Mouse (Mus musculus): ENCODE data around the gene Xxylt1. TPM values are rescaled to one million over a fixed set of nuclear protein-coding genes. Genes with fewer than 3 reads are reported as not detected.

Xxylt1 gene
- total RNA-seq (2021): 10 to 100 TPM; 11.3 to 11.5 TPM

DNA sequence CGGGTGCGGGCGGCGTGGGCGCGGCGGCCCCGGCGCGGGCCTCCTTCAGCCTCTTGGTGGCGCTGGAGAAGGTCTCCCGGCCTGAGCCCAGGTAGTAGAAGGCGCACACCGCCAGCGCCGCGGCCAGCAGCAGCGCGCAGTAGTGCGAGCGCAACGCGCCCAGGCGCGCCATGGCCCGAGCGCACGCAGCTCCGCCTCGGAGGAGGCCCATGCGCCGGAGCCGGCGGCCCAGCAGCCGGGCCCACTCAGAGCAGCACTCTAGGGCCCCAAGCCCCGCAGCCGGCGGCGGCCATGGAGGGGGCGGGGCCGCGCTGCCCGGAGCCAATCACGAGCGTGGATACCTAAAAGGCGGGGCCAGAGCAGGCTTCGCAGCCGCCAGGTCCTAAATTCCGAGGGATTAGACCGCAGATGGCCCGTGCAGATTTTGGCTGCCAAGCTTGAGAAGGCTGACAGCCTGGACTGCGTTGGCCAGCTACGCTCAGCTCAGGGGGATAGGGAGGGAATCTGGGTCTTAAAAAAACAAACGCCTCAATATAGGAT, at the start of gene Xxylt1:
TSS of gene Xxylt1 (minus strand) at position 308 of the 540 bp plus-strand sequence.
- DNase-seq (ENCODE audit: low spot score): peak; percentile 93
- intact Hi-C loops (cut with DNase I): loop anchor here (2.0 to 5.0 kb wide), 2 partner anchors 121 to 272 kb away; partner anchors contain the start of gene Acap2

DNA sequence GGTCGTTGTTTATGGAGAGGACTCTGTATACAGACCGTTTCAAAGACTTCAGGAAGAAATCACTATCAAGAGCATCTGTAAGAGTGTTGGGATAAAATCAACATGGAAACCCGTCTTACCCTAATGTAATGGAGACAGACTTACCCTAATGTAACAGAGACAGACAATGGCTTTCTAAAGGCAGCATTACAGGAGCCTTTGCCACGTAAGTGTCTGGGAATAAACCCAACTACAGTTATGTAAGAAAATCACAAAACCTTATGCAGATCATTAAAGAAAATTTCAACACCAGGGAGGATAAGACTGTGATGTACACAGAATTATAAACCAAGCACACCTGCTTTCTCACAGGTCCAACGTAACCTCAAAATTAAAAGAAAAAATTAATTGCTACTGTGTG, 46.9 kb upstream of the Xxylt1 start:
- intact Hi-C loops (cut with DNase I): no loop called here
- no peak for DNase-seq (ENCODE audit: low spot score)

DNA sequence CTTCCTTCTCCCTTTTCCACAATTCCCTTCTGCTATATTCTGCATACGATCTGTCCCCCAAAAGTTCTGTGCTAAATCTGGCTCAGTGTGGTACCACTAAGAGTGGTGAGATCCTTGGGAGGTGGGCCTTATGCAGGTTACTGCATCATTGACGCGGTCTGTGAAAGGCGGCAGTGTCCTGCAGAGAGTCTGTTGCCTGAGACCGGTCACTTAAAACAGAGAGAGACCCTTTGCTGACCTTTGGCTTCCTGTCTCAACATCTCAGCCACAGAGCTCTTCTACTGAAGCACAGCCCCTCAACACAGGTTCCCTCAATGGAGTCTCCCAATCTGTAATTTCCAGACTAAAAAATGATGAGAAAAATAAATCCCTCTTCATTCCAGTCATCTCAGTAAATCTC, 43.8 kb upstream of the Xxylt1 start:
- intact Hi-C loops (cut with DNase I): loop anchor here (5.0 kb wide), 1 partner anchor 222 kb away; no protein-coding TSS in a partner anchor

DNA sequence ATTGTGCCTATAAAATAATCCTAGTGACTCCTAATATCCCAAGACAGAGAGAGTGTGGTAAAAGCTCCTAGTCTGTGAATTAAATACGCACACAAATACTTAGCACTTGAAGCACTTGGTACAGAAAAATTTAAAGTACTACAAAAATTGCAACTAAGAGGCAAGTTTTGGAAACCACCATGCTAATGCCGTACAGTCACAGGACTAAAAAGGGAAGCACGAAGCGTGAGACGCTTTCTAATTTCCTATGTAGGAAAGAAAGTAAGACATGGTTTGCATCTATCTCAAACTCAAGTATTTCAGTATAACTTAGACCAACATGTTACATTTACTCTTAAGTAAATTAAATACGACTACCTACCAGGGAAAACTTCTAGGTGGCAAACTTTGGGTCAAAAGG, 40.4 kb upstream of the Xxylt1 start:
- DNase-seq (ENCODE audit: low spot score): no peak
- intact Hi-C loops (cut with DNase I): loop anchor here (5.0 kb wide), 1 partner anchor 226 kb away; no protein-coding TSS in a partner anchor

More for the DNA sequence above, 43.8 kb upstream of the Xxylt1 start:
- no peak for DNase-seq (ENCODE audit: low spot score)

DNA sequence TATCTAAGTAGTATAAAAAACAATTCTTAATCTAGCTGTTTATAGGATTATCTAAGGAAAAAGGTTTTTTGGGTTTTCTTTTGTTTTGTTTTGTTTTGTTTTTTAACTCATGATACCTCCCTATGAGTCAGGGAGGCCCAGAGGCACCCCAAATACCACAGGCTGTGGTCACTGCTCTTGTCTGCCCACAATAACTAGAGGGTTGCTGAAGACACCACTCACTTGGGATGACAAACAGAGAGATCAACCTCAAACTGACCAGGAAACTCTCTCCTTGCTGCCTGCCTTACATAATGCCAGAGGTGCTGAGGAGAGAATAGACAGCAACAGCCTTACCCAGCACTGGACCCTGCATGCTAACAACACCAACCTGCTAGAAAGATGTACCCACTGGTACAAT, 32.4 kb upstream of the Xxylt1 start:
- DNase-seq (ENCODE audit: low spot score): no peak
- intact Hi-C loops (cut with DNase I): no loop called here

DNA sequence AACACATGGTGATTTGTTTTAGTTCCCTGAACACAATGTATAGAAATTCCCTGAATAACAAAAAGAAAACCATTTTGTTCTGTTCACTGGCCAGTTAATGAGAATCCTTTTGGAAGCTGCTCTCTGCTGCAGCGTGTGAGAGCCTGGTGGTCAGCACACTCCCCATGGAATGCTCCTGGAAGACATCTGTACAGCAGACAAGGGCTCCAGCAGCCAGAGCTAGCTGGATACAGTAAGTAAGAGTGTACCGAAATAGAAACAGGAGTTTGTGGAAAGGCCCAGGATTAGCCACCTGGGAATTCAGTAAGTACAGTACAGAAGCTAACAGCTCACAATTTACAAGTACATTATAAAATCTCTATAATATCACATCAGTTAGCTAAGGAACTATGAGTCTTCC, 20.1 kb upstream of the Xxylt1 start:
- intact Hi-C loops (cut with DNase I): loop anchor here (10.0 kb wide), 1 partner anchor 253 kb away; no protein-coding TSS in a partner anchor
- no peak for DNase-seq (ENCODE audit: low spot score)

DNA sequence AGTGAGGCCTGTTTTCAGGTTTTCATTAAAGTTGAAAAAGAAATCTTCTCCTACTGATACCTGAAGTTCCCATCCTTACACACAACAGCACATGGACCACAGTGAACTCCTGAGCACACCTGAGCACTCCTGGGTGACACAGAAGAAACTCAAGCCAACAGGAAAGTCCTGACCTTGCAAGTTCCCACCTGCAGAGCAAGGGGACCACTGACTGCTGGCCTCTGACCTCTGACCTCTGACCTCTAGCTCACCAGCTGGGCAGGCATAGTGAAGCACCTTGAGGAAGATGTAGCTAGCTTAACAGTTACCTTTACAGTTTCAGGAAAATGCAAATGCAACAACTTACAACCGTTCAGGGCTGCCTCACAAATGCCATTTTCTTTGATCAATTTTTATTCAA, 18.7 kb upstream of the Xxylt1 start:
- intact Hi-C loops (cut with DNase I): loop anchor here (10.0 kb wide), 1 partner anchor 255 kb away; no protein-coding TSS in a partner anchor
- no peak for DNase-seq (ENCODE audit: low spot score)

DNA sequence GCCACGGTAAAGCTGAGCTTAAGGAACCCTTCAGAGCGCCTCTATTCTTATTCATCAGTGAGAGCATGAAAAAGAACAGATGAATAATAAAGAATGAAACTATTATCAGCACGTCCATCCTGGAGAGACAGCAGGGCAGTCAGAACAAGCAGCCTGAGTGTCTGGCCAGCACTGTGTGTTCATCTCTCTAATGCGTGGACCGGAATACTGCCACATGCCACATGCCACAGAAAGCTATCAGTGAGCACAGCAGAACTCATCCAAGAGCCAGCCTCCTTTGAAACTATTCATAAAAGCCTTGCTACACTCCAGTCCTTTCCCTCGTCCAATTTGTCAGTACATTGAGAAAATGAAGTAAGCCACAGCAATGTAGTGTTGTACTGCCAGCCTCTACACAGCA, 12.8 kb upstream of the Xxylt1 start:
- intact Hi-C loops (cut with DNase I): no loop called here
- DNase-seq (ENCODE audit: low spot score): no peak

DNA sequence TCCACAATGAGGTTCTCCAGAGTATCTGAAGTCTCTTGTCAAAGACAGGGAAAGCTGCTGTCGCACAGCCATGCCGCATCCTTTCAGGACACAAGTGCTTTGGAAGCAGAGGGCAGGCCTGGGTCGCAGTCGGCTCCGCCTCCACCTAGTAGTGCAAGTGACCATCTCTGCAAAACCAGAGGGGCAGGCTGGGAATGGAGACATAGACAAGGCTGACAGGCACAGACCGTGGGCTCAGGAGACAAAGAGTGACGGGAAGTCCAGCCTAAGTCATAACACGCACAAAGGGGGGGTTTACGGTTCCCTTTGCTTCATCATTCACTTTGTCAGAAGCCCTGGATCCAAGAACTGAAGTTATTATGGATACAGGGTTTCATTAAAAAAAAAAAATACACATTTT, 12.0 kb upstream of the Xxylt1 start:
- no peak for DNase-seq (ENCODE audit: low spot score)
- intact Hi-C loops (cut with DNase I): no loop called here

DNA sequence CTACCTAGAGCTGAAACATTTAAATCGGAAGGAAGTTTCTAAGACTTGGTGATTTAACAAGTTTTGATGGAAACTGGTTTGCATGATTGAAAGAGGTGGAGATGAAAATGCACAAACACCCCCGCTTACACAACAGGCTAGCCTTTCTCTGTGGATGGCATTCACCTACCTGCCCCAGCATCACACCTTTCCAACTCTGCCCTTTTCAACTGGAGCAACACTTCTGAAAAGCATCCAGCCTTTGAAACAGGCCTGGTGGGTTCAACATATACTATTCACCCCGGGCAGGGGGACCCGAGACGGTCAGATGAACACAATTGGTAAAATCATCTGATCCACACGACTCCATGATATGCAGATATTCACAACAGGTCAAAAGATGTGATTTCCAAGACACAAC, 659 bp upstream of the Xxylt1 start:
- intact Hi-C loops (cut with DNase I): loop anchor here (2.0 to 5.0 kb wide), 2 partner anchors 120 to 271 kb away; partner anchors contain the start of gene Acap2
- DNase-seq (ENCODE audit: low spot score): no peak

DNA sequence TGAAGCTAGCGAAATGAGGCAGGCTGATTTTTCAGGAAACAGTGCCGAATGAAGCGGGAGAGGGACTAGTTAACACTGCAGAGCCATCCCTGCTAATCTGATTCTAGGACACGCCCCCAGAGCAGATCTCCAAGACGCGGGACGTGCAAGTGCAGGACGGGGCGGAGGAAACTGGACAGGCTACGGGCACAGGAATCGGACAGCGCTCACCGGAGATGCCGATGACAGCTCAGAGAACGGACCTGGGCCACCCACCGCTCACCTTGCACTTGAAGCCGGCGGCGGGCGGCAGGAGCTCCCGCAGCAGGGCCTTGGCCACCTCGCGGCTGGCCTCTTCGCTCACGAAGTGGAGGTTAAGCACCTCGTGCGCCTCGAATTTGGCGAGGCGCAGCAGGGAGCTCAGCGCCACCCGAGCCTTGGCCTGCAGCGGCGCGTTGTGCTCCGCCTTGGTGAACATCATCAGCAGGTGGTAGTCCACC, 620 bp downstream of the Xxylt1 start:
- peak; percentile 48 for DNase-seq (ENCODE audit: low spot score)
- intact Hi-C loops (cut with DNase I): loop anchor here (2.0 to 5.0 kb wide), 2 partner anchors 122 to 272 kb away; partner anchors contain the start of gene Acap2

DNA sequence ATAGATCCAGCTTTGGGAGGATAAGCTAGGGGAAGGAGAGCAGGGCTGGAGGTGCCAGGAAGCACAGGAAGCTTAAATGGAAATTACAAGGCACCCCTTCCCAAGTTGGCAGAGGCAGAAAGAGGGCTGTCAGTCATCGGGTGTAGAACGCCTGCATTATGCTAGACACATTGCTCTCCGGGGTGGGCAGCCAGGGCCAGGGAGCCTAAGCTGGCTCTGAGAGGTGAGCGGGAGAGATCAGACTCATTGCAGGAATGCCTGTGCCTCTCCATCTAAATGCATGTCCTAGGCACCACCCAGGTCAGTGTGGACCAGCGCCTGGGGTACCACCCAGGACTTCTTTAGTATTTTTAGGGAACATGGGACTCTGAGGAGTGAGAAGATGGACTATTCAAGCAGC, 3.8 kb downstream of the Xxylt1 start:
- DNase-seq (ENCODE audit: low spot score): no peak
- intact Hi-C loops (cut with DNase I): loop anchor here (10.0 kb wide), 1 partner anchor 343 kb away; no protein-coding TSS in a partner anchor

DNA sequence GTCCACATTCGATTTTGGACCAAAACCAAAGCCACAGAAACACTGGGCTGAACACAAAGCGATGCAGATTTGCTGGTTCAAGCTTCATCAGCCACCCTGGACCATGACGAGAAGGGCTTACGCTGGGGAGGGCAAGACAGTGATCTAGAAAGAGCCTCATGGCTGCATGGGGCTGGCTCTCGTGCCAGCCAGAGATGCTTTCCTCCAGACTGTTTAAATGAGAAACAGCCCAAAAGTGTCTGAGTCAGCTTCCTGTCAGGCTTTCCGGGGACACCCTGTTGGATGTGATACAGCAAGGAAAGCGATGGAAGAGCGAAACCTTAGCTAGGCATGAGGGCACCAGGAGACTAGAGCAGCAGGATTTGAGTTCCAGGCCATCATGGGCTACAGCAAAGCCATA, 4.8 kb downstream of the Xxylt1 start:
- intact Hi-C loops (cut with DNase I): loop anchor here (10.0 kb wide), 1 partner anchor 342 kb away; no protein-coding TSS in a partner anchor
- DNase-seq (ENCODE audit: low spot score): no peak

DNA sequence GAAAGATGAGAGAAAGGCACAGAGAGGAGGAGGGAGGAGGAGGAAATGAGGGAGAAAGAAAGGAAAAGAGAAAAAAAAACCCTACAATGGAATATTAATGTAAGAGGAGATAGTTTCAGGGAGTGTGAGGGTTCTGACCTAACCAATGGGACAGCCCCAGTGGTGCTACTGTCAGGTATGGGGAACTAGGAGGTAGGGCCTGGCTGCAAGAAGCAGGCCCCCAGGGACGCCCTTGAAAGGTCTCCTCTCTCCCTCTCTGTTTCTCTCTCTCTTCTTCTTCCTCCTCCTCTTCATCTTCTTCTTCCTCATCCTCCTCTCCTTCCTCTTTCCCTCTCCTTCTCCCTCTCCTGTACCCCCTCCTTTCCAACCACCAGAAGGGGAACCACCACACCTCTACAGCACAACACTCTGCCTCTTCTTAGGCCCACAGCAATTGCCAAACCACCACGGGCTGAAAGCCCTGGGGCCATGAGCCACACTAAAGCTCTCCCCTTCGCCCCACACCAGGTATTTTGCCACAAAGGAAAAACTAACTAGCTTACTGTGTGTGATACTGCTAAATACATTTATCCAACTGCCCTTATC, 6.8 kb downstream of the Xxylt1 start:
- intact Hi-C loops (cut with DNase I): loop anchor here (5.0 to 10.0 kb wide), 2 partner anchors 202 to 340 kb away; no protein-coding TSS in a partner anchor

DNA sequence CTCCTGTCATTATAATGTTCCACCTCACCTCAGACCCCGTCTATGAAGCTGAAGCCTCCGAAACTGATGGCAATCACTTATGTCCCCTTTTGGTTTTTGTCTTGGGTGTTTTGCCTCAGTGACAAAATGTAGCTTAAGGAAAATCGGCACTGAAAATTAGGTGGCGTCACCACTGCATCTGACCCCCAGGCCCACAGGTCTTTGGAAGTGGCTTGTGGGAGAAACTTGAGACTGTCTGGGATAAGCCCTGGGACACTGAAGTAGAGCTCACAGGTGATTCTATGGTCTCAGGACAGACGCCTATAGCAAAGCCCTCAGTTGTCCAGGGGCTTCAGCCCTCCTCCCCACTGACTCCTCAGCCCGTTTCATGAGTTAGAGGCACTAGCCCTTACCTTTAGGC, 9.5 kb downstream of the Xxylt1 start:
- intact Hi-C loops (cut with DNase I): loop anchor here (1.0 to 10.0 kb wide), 5 partner anchors 94 to 474 kb away; no protein-coding TSS in a partner anchor
- DNase-seq (ENCODE audit: low spot score): no peak

More for the DNA sequence above, 6.8 kb downstream of the Xxylt1 start:
- DNase-seq (ENCODE audit: low spot score): no peak

DNA sequence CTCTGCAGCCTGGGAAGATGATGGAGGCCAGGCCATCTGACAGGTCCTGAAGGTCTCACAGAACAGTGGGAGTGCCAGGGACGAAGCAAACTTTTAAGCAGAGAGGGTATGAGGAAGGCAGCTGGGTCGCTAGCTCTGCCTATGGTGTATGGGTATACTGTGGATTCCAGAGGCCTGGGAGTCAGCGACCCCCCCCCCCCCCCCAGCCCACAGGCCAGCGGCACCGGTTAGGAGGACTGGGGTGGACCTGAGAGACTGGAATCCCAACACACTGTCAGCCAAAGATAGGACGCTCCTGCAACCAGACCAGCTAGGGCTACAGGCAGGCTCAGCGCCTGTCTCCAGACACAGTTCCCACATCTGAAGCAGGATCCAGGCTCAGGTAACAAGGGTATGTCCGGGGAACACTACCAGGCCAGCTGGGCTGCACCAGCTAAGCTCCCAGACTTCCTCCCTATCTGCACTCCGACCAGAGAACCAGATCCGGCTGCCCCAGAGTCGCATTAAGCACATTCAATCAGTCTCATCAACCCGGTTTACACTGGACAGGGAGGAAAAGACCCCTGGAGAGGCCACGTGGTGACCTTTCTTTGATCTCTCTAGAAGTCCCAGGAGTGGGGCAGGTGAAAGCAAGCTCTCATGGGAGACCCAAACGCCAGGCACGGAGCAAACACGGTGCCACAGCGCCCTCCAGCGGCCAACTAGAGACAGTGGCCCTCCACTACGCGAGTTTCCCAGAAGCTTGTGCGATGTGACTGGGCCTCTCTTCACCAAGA, 10.7 kb downstream of the Xxylt1 start:
- DNase-seq (ENCODE audit: low spot score): peak; percentile 60
- intact Hi-C loops (cut with DNase I): loop anchor here (1.0 to 10.0 kb wide), 5 partner anchors 93 to 473 kb away; no protein-coding TSS in a partner anchor

DNA sequence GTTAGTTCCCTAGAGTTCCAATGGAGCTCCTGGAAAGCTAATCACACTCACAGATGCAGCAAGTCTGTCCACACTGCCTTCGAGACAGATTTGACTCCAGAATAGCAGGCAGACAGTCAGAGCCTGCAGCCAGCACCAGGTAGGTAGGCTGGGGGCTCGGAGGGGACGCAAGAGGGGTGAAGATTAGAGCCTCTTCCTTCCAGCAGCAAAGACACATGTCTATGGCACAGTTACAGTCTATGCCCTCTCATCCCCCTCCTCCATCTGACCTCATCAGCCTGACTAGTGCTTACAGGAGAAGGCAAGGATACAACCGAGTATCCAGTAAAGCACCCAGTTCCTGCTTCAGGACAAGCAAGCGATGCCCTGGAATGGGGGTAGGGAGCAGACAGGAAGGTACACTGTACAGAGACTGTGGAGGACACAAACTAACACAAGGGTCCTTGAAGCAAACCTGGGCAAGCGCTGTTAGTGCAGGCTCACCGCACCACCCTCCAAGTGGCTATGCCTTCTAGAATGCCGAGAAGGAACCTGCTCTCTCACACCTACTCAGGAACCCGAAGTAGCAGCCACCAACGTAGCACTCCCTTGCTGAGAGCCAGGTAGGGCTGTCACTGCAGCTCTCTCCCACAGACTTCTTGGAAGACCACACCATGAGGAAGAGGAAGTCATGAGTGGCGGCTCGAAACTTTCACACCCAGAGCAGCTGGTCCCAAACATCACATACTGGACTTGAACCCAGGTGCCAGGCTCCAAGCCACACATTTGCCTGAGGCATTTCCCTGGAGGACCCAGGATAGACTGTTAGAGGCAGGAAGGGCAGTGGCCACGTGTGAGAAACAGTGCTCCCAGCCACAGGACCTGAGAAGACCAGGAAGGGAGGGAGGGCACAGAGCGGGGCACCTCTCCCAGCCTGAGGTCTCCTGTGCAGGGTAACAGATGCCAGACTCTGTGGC, 11.7 kb downstream of the Xxylt1 start:
- intact Hi-C loops (cut with DNase I): loop anchor here (2.0 to 10.0 kb wide), 7 partner anchors 45 to 335 kb away; no protein-coding TSS in a partner anchor
- no peak for DNase-seq (ENCODE audit: low spot score)

DNA sequence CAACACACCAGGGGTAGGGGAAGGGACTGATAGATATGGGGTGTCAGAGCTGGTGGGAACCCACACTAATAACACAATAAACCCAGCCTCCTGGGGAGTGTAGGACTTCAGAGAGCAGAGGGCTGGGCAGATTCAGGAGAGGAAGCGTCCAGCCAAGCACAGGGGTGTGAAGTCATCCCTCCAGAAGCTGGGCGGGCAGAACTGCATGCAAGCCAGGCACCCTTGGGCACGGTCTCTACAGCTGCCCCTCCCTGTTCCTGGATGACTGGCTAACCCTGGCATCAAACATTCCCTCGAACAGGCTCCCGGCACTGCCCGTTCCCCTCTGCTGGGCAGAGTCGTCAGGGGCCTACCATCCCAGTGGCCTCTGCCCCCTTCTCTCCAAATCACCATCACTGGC, 13.0 kb downstream of the Xxylt1 start:
- DNase-seq (ENCODE audit: low spot score): no peak
- intact Hi-C loops (cut with DNase I): loop anchor here (2.0 to 10.0 kb wide), 4 partner anchors 43 to 296 kb away; no protein-coding TSS in a partner anchor

All from heart, postnatal 25 days (tissue).